Mouse (Mus musculus): ENCODE data around the gene Adh1. TPM values are rescaled to one million over a fixed set of nuclear protein-coding genes. Genes with fewer than 3 reads are reported as not detected.

The Adh1 gene
- polyA plus RNA-seq, 1 experiment from 2014 or later, result 434 TPM

DNA sequence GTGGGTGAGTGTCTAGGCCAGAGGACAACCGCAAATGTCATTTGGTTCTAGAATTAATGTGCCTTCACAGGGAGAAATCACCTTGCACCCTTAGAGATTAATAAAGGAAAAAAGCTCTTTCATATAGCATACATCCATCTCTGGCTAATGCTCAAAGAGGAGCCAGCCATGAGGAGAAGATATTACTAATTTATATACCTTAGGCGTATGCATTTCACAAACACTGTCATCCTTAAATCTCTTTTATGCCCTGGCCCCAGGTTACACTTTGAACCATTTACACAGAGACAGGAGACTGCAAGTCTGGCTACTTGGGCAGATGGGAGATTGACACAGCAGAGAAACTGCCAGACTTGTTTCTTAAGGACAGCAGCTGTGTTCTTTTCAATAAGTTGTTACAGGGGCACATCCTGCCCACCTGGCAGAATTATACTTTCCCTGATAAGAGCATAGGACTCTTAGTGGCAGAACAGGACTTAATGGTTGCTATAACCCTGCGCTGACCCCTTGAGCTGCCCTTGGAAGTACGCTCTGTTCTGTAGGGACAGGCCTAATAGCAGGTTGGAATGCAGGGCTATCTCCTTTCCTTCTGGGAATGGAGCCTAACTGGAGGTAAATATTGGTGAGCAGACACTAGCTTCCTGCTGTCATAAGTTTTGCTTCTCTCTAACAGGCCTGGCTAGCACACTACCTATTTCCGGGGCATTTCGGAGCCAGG is 43.1 kb downstream of the Adh1 start:
- DNase-seq (no peak), ATAC-seq (peak; percentile 38; the same call in 1 of the 2 replicates)
- Histone ChIP-seq H3K36me3 (replicated peaks; ENCODE audit: insufficient read depth, low read length) (no peaks in the 10 kb centered on the region), H3K4me3 (ENCODE audit: low read depth, low read length) (no peak overlapping the region), H3K9ac (replicated peaks) (no peak overlapping the region), H3K4me2 (ENCODE audit: low read depth, low read length) (no peak overlapping the region), H3K9me3 (ENCODE audit: low read length) (no peaks in the 10 kb centered on the region), H3K4me1 (ENCODE audit: insufficient read depth) (peaks cover 12% of the 10 kb centered on the region), H3K27me3 (ENCODE audit: insufficient read depth, low read length) (no peaks in the 10 kb centered on the region), H3K27ac (ENCODE audit: low read depth) (peak overlapping the region; percentile 34; the same call in 1 of the 2 replicates)
- TF ChIP-seq CTCF (IDR thresholded peaks at IDR 0.05; ENCODE audit: low read depth) (no peak), EP300 (IDR thresholded peaks at IDR 0.05; ENCODE audit: low read depth) (no peak)
- 72% methylated on average over 6 of the region's 6 CpGs for WGBS (ENCODE audit: insufficient replicate concordance)

DNA sequence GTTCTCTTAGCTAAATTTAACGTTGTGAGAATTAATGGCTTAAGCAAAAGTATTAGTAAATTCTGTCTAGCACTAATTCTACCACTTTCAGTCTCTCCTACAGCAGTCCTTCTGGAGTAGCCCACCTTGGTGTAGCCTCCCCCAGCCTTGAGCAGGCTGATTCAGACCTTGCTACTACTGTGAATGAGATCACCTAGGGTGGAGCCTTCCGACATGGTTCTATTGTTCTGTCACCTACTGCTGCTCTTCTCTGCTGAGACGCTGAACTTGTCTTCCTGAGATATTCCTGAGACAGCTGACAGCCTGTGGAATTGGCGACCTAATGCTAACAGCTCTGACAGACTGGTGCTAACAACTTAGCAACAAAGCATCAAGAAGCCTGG is 43.7 kb downstream of the Adh1 start:
- no peaks in the 10 kb centered on the region for H3K36me3 ChIP-seq (replicated peaks; ENCODE audit: insufficient read depth, low read length)
- no peak overlapping the region for H3K4me3 ChIP-seq (ENCODE audit: low read depth, low read length)
- DNase-seq (no peak), ATAC-seq (no peak)
- no peak overlapping the region for H3K9ac ChIP-seq (replicated peaks)
- no peak overlapping the region for H3K27ac ChIP-seq (ENCODE audit: low read depth)
- 53% methylated on average over 4 of the region's 4 CpGs for WGBS (ENCODE audit: insufficient replicate concordance)
- no peak overlapping the region for H3K4me2 ChIP-seq (ENCODE audit: low read depth, low read length)
- no peaks in the 10 kb centered on the region for H3K27me3 ChIP-seq (ENCODE audit: insufficient read depth, low read length)
- peaks cover 12% of the 10 kb centered on the region for H3K4me1 ChIP-seq (ENCODE audit: insufficient read depth)
- no peak for TF ChIP-seq CTCF (IDR thresholded peaks at IDR 0.05; ENCODE audit: low read depth)
- H3K9me3 ChIP-seq (ENCODE audit: low read length), result no peaks in the 10 kb centered on the region

DNA sequence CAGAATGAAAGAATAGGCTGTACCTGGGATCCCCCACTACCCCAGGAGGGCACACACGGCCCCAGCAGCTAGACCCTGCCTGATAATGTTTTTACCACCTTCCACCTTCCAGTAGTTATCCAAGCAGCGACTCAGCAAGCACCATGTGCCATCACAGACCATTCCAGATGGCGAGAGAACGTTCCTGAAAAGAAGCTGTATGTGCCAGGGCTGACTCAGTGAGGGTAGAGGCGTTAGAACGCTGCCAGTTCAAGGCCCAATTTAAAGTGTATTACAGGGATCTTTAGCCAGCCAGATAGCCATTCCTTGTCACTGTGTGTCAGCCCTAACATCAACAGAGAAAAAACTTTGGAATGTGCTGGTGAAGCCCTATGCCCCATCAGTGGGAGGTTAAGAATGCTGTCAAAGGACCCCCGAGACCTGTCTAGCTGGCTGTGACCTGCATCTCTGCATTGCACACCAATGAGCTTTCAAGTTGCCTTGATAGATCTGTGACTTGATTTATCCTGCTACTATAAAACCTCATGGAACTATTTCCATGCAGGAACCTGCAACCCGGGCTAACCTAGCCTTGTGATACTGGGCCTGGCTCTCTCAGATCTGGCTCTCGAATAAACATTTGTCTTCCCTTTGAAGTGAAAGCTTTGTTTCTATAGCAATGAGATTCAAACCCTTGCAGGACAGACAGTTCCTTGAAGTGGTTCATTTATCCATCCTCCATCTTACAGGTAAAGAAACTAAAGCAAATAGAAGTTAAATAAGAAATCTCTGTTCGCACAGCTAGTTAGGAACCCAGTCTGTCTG is 44.9 kb downstream of the Adh1 start:
- no peak overlapping the region for H3K27ac ChIP-seq (ENCODE audit: low read depth)
- H3K4me2 ChIP-seq (ENCODE audit: low read depth, low read length), result peak overlapping the region; percentile 57; the same call in 1 of the 2 replicates

DNA sequence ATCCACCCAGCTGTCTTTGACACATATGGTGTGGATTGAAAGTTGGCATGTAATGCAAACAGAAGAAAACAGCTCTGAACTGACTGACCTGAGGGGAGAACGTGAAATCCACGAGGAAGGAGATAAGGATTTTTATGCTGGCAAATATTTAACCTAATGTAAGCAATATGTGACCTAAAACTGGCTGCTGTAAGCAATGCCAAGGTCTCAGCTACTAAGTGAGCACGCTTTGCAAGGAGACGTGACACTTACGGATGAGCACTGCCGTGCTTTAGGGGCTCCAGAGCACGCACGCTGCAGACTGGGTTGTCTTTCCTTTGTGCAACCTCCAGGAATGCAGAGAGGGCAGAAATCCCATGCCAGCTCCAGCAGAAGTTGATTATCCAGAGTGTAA is 45.5 kb downstream of the Adh1 start:
- H3K9ac ChIP-seq (replicated peaks), result no peak overlapping the region; the same call in 1 of the 2 replicates
- no peaks in the 10 kb centered on the region for H3K36me3 ChIP-seq (replicated peaks; ENCODE audit: insufficient read depth, low read length)
- no peak overlapping the region for H3K4me3 ChIP-seq (ENCODE audit: low read depth, low read length)
- 45% methylated on average over 8 of the region's 8 CpGs for WGBS (ENCODE audit: insufficient replicate concordance)
- H3K9me3 ChIP-seq (ENCODE audit: low read length), result no peaks in the 10 kb centered on the region
- no peak overlapping the region for H3K27ac ChIP-seq (ENCODE audit: low read depth)
- peaks cover 12% of the 10 kb centered on the region for H3K4me1 ChIP-seq (ENCODE audit: insufficient read depth)
- no peak for DNase-seq
- TF ChIP-seq CTCF (IDR thresholded peaks at IDR 0.05; ENCODE audit: low read depth) (no peak), EP300 (IDR thresholded peaks at IDR 0.05; ENCODE audit: low read depth) (no peak)
- no peaks in the 10 kb centered on the region for H3K27me3 ChIP-seq (ENCODE audit: insufficient read depth, low read length)
- 0 out of 2 replicates have a peak, but pooled peaks have one; percentile 23 for ATAC-seq
- H3K4me2 ChIP-seq (ENCODE audit: low read depth, low read length), result peak overlapping the region; percentile 57

More for the DNA sequence above, 44.9 kb downstream of the Adh1 start:
- Histone ChIP-seq H3K9ac (replicated peaks) (no peak overlapping the region), H3K27me3 (ENCODE audit: insufficient read depth, low read length) (no peaks in the 10 kb centered on the region), H3K4me1 (ENCODE audit: insufficient read depth) (peaks cover 12% of the 10 kb centered on the region), H3K4me3 (ENCODE audit: low read depth, low read length) (no peak overlapping the region), H3K9me3 (ENCODE audit: low read length) (no peaks in the 10 kb centered on the region), H3K36me3 (replicated peaks; ENCODE audit: insufficient read depth, low read length) (no peaks in the 10 kb centered on the region)
- ATAC-seq (no peak), DNase-seq (no peak)
- TF ChIP-seq EP300 (IDR thresholded peaks at IDR 0.05; ENCODE audit: low read depth) (no peak), CTCF (IDR thresholded peaks at IDR 0.05; ENCODE audit: low read depth) (no peak)
- WGBS (ENCODE audit: insufficient replicate concordance), result 55% methylated on average over 10 of the region's 10 CpGs

DNA sequence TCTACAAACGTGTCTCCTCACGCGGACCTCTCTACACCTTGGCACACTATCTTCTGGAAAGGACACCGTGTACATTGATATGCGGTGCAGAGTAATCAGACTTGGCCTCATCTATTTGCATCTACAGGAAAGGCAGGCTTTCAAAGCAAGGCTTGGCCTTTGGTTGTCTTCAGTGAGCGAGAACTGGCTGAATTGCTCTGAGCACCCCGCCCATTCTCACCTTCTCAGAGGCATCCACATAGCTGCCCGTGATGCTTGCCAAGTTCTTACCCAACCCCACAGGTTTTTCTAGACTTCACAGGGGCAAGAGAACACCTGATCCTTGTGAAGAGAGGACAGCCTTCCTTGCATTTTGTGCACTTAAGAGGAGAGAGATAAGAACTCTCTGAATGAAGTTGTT is 49.1 kb downstream of the Adh1 start:
- no peak for ATAC-seq
- 79% methylated on average over 8 of the region's 8 CpGs for WGBS (ENCODE audit: insufficient replicate concordance)
- no peak overlapping the region for H3K27ac ChIP-seq (ENCODE audit: low read depth)

DNA sequence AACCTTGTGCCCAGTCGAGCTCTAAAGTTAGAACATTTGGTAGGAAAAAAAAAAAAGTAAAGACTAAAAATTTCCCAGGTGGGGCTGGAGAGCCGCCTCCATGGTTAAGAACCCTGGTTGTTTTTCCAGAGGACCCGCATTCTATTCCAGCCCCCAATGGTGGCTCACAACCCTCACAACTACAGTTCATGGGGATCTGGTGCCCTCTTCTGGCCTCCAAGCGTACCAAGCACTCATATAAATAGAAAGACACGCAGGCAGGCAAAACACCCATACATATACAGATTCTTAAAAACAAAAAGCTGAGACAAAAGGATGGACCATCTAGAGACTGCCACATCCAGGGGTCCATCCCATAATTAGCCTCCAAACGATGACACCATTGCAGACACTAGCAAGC is 50.2 kb downstream of the Adh1 start:
- no peak for DNase-seq
- Histone ChIP-seq H3K4me3 (ENCODE audit: low read depth, low read length) (no peak overlapping the region), H3K9ac (replicated peaks) (no peak overlapping the region), H3K27ac (ENCODE audit: low read depth) (no peak overlapping the region), H3K4me1 (ENCODE audit: insufficient read depth) (peaks cover 4% of the 10 kb centered on the region; the same call in 1 of the 2 replicates), H3K9me3 (ENCODE audit: low read length) (no peaks in the 10 kb centered on the region), H3K4me2 (ENCODE audit: low read depth, low read length) (no peak overlapping the region), H3K36me3 (replicated peaks; ENCODE audit: insufficient read depth, low read length) (no peaks in the 10 kb centered on the region), H3K27me3 (ENCODE audit: insufficient read depth, low read length) (no peaks in the 10 kb centered on the region)
- no peak for ATAC-seq
- WGBS (ENCODE audit: insufficient replicate concordance), result 83% methylated on average over 6 of the region's 6 CpGs
- TF ChIP-seq CTCF (IDR thresholded peaks at IDR 0.05; ENCODE audit: low read depth) (peak; percentile 38), EP300 (IDR thresholded peaks at IDR 0.05; ENCODE audit: low read depth) (no peak)

More for the DNA sequence above, 49.1 kb downstream of the Adh1 start:
- Histone ChIP-seq H3K4me2 (ENCODE audit: low read depth, low read length) (no peak overlapping the region), H3K36me3 (replicated peaks; ENCODE audit: insufficient read depth, low read length) (no peaks in the 10 kb centered on the region), H3K27me3 (ENCODE audit: insufficient read depth, low read length) (no peaks in the 10 kb centered on the region), H3K4me1 (ENCODE audit: insufficient read depth) (peaks cover 8% of the 10 kb centered on the region), H3K9me3 (ENCODE audit: low read length) (no peaks in the 10 kb centered on the region), H3K4me3 (ENCODE audit: low read depth, low read length) (no peak overlapping the region), H3K9ac (replicated peaks) (no peak overlapping the region)
- TF ChIP-seq EP300 (IDR thresholded peaks at IDR 0.05; ENCODE audit: low read depth), result no peak
- no peak for TF ChIP-seq CTCF (IDR thresholded peaks at IDR 0.05; ENCODE audit: low read depth)
- no peak for DNase-seq
